ENCODE assay signal across 9 mouse cellular contexts in the genomic region with DNA sequence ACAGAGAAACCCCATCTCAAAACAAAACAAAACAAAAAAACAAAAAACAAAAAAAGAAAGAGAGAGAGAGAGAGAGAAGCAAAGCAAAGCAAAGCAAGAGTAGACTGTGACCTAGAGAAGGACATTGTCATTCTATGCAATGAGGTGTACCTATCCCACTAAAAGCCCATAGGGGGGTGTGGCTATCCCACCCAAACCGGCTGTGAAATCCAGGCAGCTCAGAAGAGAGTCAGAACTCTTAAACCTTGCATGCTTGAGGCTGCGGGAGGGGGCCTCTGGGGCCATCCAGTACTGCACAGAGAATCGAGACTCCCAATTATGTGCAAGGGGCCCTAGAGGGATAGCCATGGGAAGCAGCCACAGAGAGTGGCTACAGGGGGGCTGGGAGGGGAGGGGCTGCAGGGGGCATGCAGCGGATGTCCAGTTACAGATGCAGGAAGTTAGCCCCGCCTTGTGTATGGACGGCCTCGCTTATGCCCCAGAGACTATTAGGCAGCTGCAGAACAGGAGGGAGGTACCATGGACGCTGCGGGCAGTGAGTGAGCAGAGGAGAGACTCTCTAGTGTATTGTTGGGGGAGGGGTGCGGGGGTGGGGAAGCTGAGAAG.
DNase-seq lines count a peak whose midpoint lies in the region; ATAC-seq and TF ChIP-seq lines count a peak whose summit lies in the region.
"Had no signal": no experiment of that assay in that cellular context is flagged by ENCODE, and none has a peak within 500 bp of the region (broad histone marks: within the 10 kb centered on the region; RNA-seq: fewer than 3 reads in every experiment).

No protein-coding gene starts in this region.

- DNase-seq in midbrain, embryonic 10.5 days (ENCODE audit: low spot score), result peak; percentile 29
- DNase-seq in midbrain, postnatal 0 days (ENCODE audit: low spot score), result no peak
- DNase-seq in forebrain, embryonic 11.5 days (ENCODE audit: low spot score), result peak; percentile 55
- DNase-seq in thymus, adult 18-20 months, result no peak
- DNase-seq in spleen, adult 12 weeks (ENCODE audit: low spot score), result no peak
- DNase-seq: kidney, postnatal 10 days had no signal

- TF ChIP-seq CTCF in midbrain, postnatal 0 days (IDR thresholded peaks at IDR 0.05), result no peak

- peaks cover 11% of the 10 kb centered on the region for H3K4me1 ChIP-seq in midbrain, embryonic 10.5 days
- H3K4me1 ChIP-seq in midbrain, postnatal 0 days (ENCODE audit: insufficient read depth, low read length), result no peaks in the 10 kb centered on the region
- peaks cover 3% of the 10 kb centered on the region for H3K4me1 ChIP-seq in forebrain, embryonic 11.5 days (replicated peaks; ENCODE audit: control insufficient read depth, insufficient read depth, low read length)
- peaks cover 13% of the 10 kb centered on the region for H3K4me1 ChIP-seq in limb, embryonic 12.5 days (replicated peaks)
- peaks cover 4% of the 10 kb centered on the region; the same call in 1 of the 2 replicates for H3K4me1 ChIP-seq in stomach, embryonic 16.5 days (ENCODE audit: control insufficient read depth, insufficient read depth, low read length)

- H3K9ac ChIP-seq in midbrain, postnatal 0 days (replicated peaks; ENCODE audit: low read length, poor library complexity, severe bottlenecking), result no peak overlapping the region
- H3K9ac ChIP-seq in forebrain, embryonic 11.5 days (ENCODE audit: low read length), result no peak overlapping the region
- H3K9ac ChIP-seq in limb, embryonic 12.5 days (replicated peaks), result 0 out of 2 replicates have a peak overlapping the region, but pooled peaks have one; percentile 18
- H3K9ac ChIP-seq in stomach, embryonic 16.5 days (ENCODE audit: low read length), result peak overlapping the region; percentile 26; the same call in 1 of the 2 replicates

- H3K27me3 ChIP-seq in midbrain, embryonic 10.5 days (ENCODE audit: low read depth, poor library complexity, severe bottlenecking), result no peaks in the 10 kb centered on the region
- H3K27me3 ChIP-seq in midbrain, postnatal 0 days (ENCODE audit: insufficient read depth, low read length), result no peaks in the 10 kb centered on the region
- H3K27me3 ChIP-seq in forebrain, embryonic 11.5 days (ENCODE audit: control insufficient read depth, insufficient read depth, low read length), result no peaks in the 10 kb centered on the region
- no peaks in the 10 kb centered on the region for H3K27me3 ChIP-seq in limb, embryonic 12.5 days
- no peaks in the 10 kb centered on the region for H3K27me3 ChIP-seq in stomach, embryonic 16.5 days (ENCODE audit: control insufficient read depth, insufficient read depth, low read length)
- H3K27me3 ChIP-seq: Patski had no signal

- peak overlapping the region; percentile 73 for H3K27ac ChIP-seq in midbrain, embryonic 10.5 days (replicated peaks)
- no peak overlapping the region for H3K27ac ChIP-seq in midbrain, postnatal 0 days (ENCODE audit: low read depth, low read length)
- no peak overlapping the region for H3K27ac ChIP-seq in forebrain, embryonic 11.5 days (ENCODE audit: low read depth, low read length)
- H3K27ac ChIP-seq in limb, embryonic 12.5 days, result no peak overlapping the region
- H3K27ac ChIP-seq in stomach, embryonic 16.5 days (ENCODE audit: low read length), result no peak overlapping the region

- H3K9me3 ChIP-seq in midbrain, embryonic 10.5 days (replicated peaks), result no peaks in the 10 kb centered on the region
- H3K9me3 ChIP-seq in midbrain, postnatal 0 days (ENCODE audit: low read length), result no peaks in the 10 kb centered on the region
- H3K9me3 ChIP-seq in forebrain, embryonic 11.5 days (ENCODE audit: control insufficient read depth, low read length), result no peaks in the 10 kb centered on the region
- no peaks in the 10 kb centered on the region for H3K9me3 ChIP-seq in limb, embryonic 12.5 days
- no peaks in the 10 kb centered on the region for H3K9me3 ChIP-seq in stomach, embryonic 16.5 days (replicated peaks; ENCODE audit: control insufficient read depth, low read length)

- H3K4me3 ChIP-seq in midbrain, embryonic 10.5 days, result peak overlapping the region; percentile 30
- H3K4me3 ChIP-seq in midbrain, postnatal 0 days (ENCODE audit: low read depth, low read length), result no peak overlapping the region
- no peak overlapping the region for H3K4me3 ChIP-seq in forebrain, embryonic 11.5 days (ENCODE audit: low read depth, low read length)
- H3K4me3 ChIP-seq in limb, embryonic 12.5 days (replicated peaks), result peak overlapping the region; percentile 23
- no peak overlapping the region for H3K4me3 ChIP-seq in stomach, embryonic 16.5 days (replicated peaks; ENCODE audit: low read length)

- WGBS in midbrain, embryonic 10.5 days, result 18% methylated on average over 10 of the region's 10 CpGs
- 12% methylated on average over 10 of the region's 10 CpGs for WGBS in midbrain, postnatal 0 days
- WGBS in forebrain, embryonic 11.5 days, result 13% methylated on average over 10 of the region's 10 CpGs
- 8% methylated on average over 10 of the region's 10 CpGs for WGBS in limb, embryonic 12.5 days
- WGBS in stomach, embryonic 16.5 days, result 8% methylated on average over 10 of the region's 10 CpGs

- H3K36me3 ChIP-seq in midbrain, embryonic 10.5 days, result no peaks in the 10 kb centered on the region
- peaks cover 13% of the 10 kb centered on the region for H3K36me3 ChIP-seq in midbrain, postnatal 0 days (ENCODE audit: insufficient read depth, low read length)
- H3K36me3 ChIP-seq in forebrain, embryonic 11.5 days (ENCODE audit: control insufficient read depth, insufficient read depth, low read length), result no peaks in the 10 kb centered on the region
- no peaks in the 10 kb centered on the region for H3K36me3 ChIP-seq in limb, embryonic 12.5 days
- no peaks in the 10 kb centered on the region for H3K36me3 ChIP-seq in stomach, embryonic 16.5 days (ENCODE audit: control insufficient read depth, insufficient read depth, low read length)

- ATAC-seq in midbrain, postnatal 0 days (ENCODE audit: low FRiP score), result no peak
- ATAC-seq in forebrain, embryonic 11.5 days (replicated peaks; ENCODE audit: low FRiP score), result peak; percentile 76
- ATAC-seq in limb, embryonic 12.5 days (ENCODE audit: insufficient number of reproducible peaks, insufficient read depth, low FRiP score, low TSS enrichment, low read depth), result peak; percentile 80
- ATAC-seq in stomach, embryonic 16.5 days (ENCODE audit: insufficient read depth, low FRiP score), result peak; percentile 72
- ATAC-seq: Patski had no signal

- H3K4me2 ChIP-seq in midbrain, postnatal 0 days (ENCODE audit: low read depth, low read length, poor library complexity, severe bottlenecking), result no peak overlapping the region; the same call in 1 of the 2 replicates
- H3K4me2 ChIP-seq in forebrain, embryonic 11.5 days (ENCODE audit: low read depth, low read length, severe bottlenecking), result peak overlapping the region; percentile 26; the same call in 1 of the 2 replicates
- H3K4me2 ChIP-seq in limb, embryonic 12.5 days, result peak overlapping the region; percentile 52
- peak overlapping the region; percentile 27; the same call in 1 of the 2 replicates for H3K4me2 ChIP-seq in stomach, embryonic 16.5 days (ENCODE audit: low read depth, low read length)

Comparison
In these comparisons a context has a peak if more than half of its experiments do, and no peak if none do; other contexts are left out.
1. DNase-seq: peak in midbrain, embryonic 10.5 days (single experiment) and forebrain, embryonic 11.5 days (single experiment); none in midbrain, postnatal 0 days (single experiment), thymus, adult 18-20 months (0 of 2) and spleen, adult 12 weeks (single experiment).
2. H3K4me3 ChIP-seq: peak in midbrain, embryonic 10.5 days (single experiment) and limb, embryonic 12.5 days (single experiment); none in midbrain, postnatal 0 days (single experiment), forebrain, embryonic 11.5 days (single experiment) and stomach, embryonic 16.5 days (single experiment).
3. H3K9ac ChIP-seq: peak in limb, embryonic 12.5 days (single experiment) and stomach, embryonic 16.5 days (single experiment); none in midbrain, postnatal 0 days (single experiment) and forebrain, embryonic 11.5 days (single experiment).